Mouse (Mus musculus) embryonic facial prominence, embryonic 14.5 days (tissue): ENCODE measurements around the gene Slc2a9. TPM values are rescaled to one million over a fixed set of nuclear protein-coding genes. Genes with fewer than 3 reads are reported as not detected.

Experiments used
- ATAC-seq: fragments of 200-750 bp; cut with Nextera tagmentation; 2 replicates; pipeline ENCODE4 v1.8.0; 2017; ENCODE audit warnings: low read depth, moderate number of reproducible peaks, moderate TSS enrichment
- DNase-seq: peaks from one replicate; pipeline ENCODE4 v3.0.0-alpha.2; 2015; ENCODE audit warnings: low spot score
- H3K27ac ChIP-seq: fragments of 300-500 bp; sonication (generic); replicated peaks from 2 replicates; pipeline ENCODE4 v1.5.1; 2014; ENCODE audit warnings: low read depth, mild to moderate bottlenecking, low read length, moderate library complexity
- H3K27me3 ChIP-seq: fragments of 300-500 bp; sonication (generic); replicated peaks from 2 replicates; pipeline ENCODE4 v1.6.1; 2014; ENCODE audit warnings: low read length; ENCODE audit not compliant: control insufficient read depth, insufficient read depth
- H3K36me3 ChIP-seq: fragments of 300-500 bp; sonication (generic); 2 replicates; pipeline ENCODE4 v1.6.1; 2014; ENCODE audit warnings: low read length, mixed read lengths; ENCODE audit not compliant: control insufficient read depth, insufficient read depth
- H3K4me1 ChIP-seq: fragments of 300-500 bp; sonication (generic); 2 replicates; pipeline ENCODE4 v1.6.1; 2014; ENCODE audit warnings: antibody characterized with exemption, low read length; ENCODE audit not compliant: control insufficient read depth, insufficient read depth
- H3K4me2 ChIP-seq: fragments of 300-500 bp; sonication (generic); 2 replicates; pipeline ENCODE4 v1.6.1; 2014; ENCODE audit warnings: low read depth, mild to moderate bottlenecking, low read length, moderate library complexity, mixed read lengths
- H3K4me3 ChIP-seq: fragments of 300-500 bp; sonication (generic); 2 replicates; pipeline ENCODE4 v1.5.1; 2014; ENCODE audit warnings: low read depth, mild to moderate bottlenecking, low read length
- H3K9ac ChIP-seq: fragments of 300-500 bp; sonication (generic); 2 replicates; pipeline ENCODE4 v1.6.1; 2014; ENCODE audit warnings: low read depth, mild to moderate bottlenecking, low read length, moderate library complexity, mixed read lengths
- H3K9me3 ChIP-seq: fragments of 300-500 bp; sonication (generic); 2 replicates; pipeline ENCODE4 v1.6.1; 2016; ENCODE audit warnings: low read length; ENCODE audit not compliant: control insufficient read depth
- WGBS: fragments of 180-500 bp; shearing (Covaris S2); extraction: QIAGEN DNeasy Blood & Tissue Kit; methylation state at CpG from one replicate; pipeline ENCODE4 v1.1.7; 2014; 5-methylcytosine and 5-hydroxymethylcytosine counted together
- polyA plus RNA-seq: library from polyadenylated mRNA; unstranded; fragments of >200 nt; fragmentation: Nextera tagmentation; extraction: Ambion mirVana; gene quantifications from 2 replicates; pipeline ENCODE4 v1.2.1, GENCODE M21; 2014

The Slc2a9 gene
- polyA plus RNA-seq, 1 experiment from 2014 or later = 0.56 TPM

DNA sequence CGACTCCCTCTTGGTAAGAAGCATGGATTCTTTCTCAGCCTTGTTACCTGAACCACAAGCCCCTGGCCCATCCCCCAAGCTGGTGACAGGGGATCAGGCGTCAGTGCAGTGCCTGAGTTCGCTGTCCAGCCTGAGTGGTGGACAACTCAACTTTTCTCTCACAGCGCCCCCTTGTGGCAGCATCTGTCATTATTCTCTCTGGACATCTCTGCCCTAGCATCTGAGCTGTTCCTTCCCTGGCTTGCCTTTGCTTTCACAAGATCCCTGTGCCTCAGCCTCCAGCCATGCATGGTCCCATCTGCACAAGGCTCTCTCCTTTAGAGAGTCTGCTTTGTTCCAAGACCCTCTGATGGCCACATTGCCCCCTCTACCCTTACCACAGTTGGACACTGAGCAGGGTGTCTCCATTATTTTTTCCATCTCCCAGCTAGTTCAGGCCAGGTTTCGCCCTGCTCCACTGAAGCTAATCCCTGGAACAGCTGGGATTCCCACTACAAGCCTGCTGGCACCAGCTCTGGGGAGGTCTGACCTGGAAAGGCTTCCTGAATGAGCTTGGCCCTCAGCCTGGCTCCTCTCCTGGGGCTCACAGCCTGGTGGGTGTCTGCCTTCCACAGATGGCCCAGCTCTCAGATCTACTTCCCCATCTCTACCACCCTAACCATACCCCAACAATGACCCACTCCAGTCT lies 32.9 kb downstream of the Slc2a9 start:
- ATAC-seq = peak; percentile 87
- Histone ChIP-seq H3K36me3 (no peaks in the 10 kb centered on the region), H3K4me3 (no peak overlapping the region), H3K27ac (no peak overlapping the region), H3K4me1 (no peaks in the 10 kb centered on the region), H3K4me2 (no peak overlapping the region), H3K9me3 (no peaks in the 10 kb centered on the region), H3K27me3 (no peaks in the 10 kb centered on the region), H3K9ac (no peak overlapping the region)
- 16% methylated on average over 5 of the region's 5 CpGs for WGBS
- DNase-seq = peak; percentile 59

DNA sequence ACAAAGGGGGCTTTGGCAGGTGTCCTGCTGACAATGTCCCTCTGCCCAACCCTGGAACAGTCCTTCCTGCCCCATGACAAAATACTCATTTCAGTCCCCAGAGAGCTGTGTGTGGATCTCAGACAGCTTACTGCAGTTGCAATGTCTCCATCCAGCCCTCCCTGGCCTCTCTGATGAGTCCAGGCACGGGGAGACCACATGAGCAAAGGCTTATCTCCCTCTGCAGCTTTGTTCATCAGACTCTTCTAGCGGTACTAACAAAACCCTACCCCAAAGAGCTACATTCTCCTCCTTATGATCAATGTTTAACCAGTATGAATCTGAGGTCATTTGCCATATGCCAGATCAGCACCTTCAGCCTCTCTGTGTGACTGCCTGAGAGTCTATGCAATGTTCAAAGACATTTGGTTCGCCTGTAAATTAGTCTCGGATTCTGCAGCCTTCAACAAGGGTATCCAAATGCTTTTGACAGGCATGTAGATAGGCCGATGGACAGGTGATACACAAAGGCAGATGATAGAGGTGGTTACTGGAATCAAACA lies 36.3 kb downstream of the Slc2a9 start:
- Histone ChIP-seq H3K4me2 (no peak overlapping the region), H3K36me3 (no peaks in the 10 kb centered on the region)

DNA sequence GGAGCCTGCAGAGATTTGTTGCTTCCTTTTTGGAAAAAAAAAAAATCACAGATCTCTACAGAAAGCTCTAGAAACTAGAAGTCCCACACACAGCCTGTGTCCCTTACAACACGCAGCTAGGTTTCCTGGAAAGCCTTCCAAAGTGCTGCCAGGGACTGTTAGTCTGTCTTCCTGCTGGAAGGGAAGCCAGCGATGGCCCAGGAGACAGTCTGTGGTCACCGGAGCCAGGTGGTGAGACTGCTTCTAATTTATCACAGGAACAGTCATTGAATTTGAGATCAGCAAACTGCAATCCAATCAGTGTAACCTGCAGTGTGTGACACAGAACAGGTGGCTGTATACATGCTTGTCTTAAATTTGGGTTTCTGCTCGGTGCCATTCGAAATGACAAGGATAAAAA lies 41.7 kb downstream of the Slc2a9 start:
- H3K4me1 ChIP-seq = no peaks in the 10 kb centered on the region
- ATAC-seq = no peak
- WGBS = 68% methylated on average over 5 of the region's 5 CpGs

More for the DNA sequence above, 36.3 kb downstream of the Slc2a9 start:
- no peak for DNase-seq
- Histone ChIP-seq H3K27ac (no peak overlapping the region), H3K4me1 (no peaks in the 10 kb centered on the region), H3K4me3 (no peak overlapping the region), H3K9me3 (no peaks in the 10 kb centered on the region), H3K27me3 (no peaks in the 10 kb centered on the region), H3K9ac (no peak overlapping the region)
- no peak for ATAC-seq
- 77% methylated on average over 5 of the region's 5 CpGs for WGBS

DNA sequence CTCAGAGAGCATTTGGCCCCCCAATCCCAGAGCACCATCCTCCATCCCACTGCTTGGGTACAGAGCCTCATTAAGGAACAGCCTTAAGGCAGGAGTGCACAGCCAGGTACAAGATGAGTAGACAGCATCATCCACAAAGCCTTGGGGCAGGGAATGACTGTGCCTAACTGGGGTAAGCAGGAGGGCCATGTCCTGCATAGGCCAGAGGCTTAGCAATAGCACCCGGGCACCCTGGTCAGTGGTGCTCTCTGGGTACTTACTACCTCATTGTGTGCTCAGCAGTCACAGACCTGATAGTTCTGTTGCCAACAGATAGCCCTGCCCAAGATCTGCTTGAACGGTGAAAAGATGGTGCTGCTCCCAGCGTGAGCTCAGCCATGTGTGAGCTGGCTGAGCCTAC lies 52.0 kb downstream of the Slc2a9 start:
- Histone ChIP-seq H3K9me3 (no peaks in the 10 kb centered on the region), H3K4me2 (no peak overlapping the region), H3K27ac (no peak overlapping the region), H3K27me3 (no peaks in the 10 kb centered on the region), H3K9ac (no peak overlapping the region), H3K4me1 (no peaks in the 10 kb centered on the region), H3K36me3 (no peaks in the 10 kb centered on the region), H3K4me3 (no peak overlapping the region)
- ATAC-seq (no peak), DNase-seq (no peak)
- WGBS = 93% methylated on average over 3 of the region's 3 CpGs

More for the DNA sequence above, 41.7 kb downstream of the Slc2a9 start:
- Histone ChIP-seq H3K36me3 (no peaks in the 10 kb centered on the region), H3K9me3 (no peaks in the 10 kb centered on the region), H3K27me3 (no peaks in the 10 kb centered on the region), H3K4me3 (no peak overlapping the region), H3K4me2 (no peak overlapping the region), H3K27ac (no peak overlapping the region), H3K9ac (no peak overlapping the region)
- no peak for DNase-seq

DNA sequence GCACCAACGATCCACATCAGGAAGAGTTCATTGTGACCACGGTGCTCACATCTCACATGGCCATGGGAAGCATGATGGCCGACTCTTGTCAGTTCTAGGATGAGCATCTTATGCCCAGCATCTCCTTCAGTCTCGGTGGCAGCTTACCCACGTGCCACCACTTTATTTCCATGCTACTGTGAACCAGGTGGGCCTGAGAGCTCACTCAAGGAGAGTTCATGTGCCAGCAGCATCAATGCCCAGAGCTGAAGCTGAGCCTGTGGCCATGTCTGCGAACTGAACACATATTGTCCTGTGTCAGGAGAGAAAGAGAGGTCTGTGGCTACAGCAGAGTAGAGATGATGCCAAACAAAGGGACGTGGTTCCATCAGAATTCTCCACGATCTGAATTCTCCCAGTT lies 53.3 kb downstream of the Slc2a9 start:
- WGBS = 88% methylated on average over 8 of the region's 8 CpGs
- Histone ChIP-seq H3K4me2 (no peak overlapping the region), H3K27me3 (no peaks in the 10 kb centered on the region), H3K4me3 (no peak overlapping the region), H3K9me3 (no peaks in the 10 kb centered on the region), H3K9ac (no peak overlapping the region), H3K4me1 (no peaks in the 10 kb centered on the region), H3K36me3 (no peaks in the 10 kb centered on the region), H3K27ac (no peak overlapping the region)
- no peak for DNase-seq
- no peak for ATAC-seq

DNA sequence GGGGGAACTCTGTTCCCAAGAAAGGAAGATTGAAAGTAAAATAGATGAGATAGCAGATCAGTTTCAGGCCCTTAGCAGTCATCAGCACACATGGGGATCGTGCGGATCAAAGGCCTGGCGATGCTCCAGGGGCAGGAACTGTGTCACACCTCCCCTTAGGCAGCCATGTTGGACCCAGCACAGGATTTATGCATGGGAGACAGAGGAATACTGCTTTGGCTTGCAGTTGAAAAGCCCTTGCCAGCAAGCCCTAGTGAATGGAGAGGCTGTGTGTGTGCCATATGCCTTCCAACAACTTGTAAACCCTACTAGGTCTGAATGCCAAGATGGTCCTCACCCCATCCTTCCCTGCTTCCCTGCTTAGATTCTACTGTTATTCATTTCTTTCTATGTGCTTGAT lies 54.8 kb downstream of the Slc2a9 start:
- Histone ChIP-seq H3K4me2 (no peak overlapping the region), H3K9me3 (no peaks in the 10 kb centered on the region), H3K9ac (no peak overlapping the region), H3K27me3 (no peaks in the 10 kb centered on the region), H3K27ac (no peak overlapping the region), H3K36me3 (no peaks in the 10 kb centered on the region), H3K4me1 (no peaks in the 10 kb centered on the region), H3K4me3 (no peak overlapping the region)
- 91% methylated on average over 3 of the region's 3 CpGs for WGBS
- no peak for DNase-seq
- ATAC-seq = no peak

DNA sequence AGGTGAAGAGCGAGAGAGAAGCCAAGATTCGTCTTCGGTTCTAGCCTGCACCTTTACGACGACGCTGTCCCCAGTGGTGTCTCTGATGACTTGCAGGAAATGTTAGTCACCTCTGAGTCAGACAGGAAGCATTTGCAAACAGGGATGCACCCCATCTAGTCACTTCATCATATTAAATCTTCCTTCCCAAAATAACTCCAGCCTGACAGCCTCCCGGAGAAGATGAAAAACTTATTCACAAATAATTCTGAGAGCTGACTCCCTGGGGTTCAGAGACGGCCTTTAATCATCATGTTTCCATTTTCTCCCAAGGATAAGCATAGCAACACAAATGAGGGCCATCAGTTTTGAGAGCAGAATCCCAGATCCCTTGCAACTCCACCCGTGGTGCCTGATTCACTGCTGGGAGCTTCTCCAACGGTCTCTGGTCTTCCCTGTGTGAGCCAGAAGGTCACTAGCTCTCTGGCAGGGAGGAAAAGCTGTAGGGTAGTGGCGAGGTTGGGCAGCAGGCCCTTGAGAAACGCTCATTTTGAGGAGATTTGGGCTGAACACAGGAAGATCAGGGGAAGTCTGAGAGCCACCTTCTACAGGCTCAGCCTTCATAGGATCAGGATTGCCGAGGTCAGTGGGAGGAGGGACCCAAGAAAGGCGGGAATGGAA lies 56.5 kb downstream of the Slc2a9 start:
- H3K9me3 ChIP-seq = no peaks in the 10 kb centered on the region
- no peaks in the 10 kb centered on the region for H3K36me3 ChIP-seq
- no peak overlapping the region for H3K27ac ChIP-seq
- no peaks in the 10 kb centered on the region for H3K4me1 ChIP-seq
- no peak overlapping the region for H3K4me3 ChIP-seq
- DNase-seq (peak; percentile 23), ATAC-seq (no peak)
- no peak overlapping the region for H3K4me2 ChIP-seq
- WGBS = 57% methylated on average over 13 of the region's 14 CpGs
- H3K9ac ChIP-seq = no peak overlapping the region
- H3K27me3 ChIP-seq = no peaks in the 10 kb centered on the region

DNA sequence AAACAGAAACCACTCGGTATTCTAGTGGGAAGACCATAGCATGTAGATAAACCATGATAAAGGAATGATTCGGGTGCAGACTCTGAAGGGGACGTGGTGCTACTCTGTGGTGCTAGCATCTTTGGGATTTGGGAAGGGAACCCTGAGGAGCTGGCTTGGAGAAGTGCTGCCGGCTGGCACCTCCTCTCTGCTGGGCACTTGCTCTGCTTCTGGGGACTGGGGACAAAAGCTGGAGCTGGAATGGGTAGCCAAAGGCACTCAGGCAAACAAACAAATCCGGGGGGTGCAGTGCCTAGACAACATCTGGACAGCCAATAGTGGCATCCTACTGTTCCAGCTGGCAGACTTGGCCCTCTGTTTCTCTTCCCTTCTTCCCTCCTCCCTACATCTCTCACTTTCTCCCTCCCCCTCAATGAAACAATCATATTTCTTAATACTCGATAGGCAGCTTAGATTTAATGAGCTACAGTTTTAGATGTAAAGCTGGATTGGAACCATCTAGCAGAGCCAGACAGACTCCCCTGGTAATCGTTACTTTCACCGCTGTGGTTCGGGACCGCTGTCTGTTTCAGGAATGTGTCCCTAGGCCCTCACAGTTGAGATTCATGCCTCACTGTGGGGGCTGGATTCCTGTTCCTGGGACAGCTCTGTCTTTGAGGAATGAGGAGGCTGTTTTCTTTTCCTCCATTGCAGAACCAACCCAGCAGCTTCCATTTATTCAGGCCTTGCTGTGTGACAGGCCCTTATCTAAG lies 61.7 kb downstream of the Slc2a9 start:
- Histone ChIP-seq H3K27me3 (no peaks in the 10 kb centered on the region), H3K36me3 (no peaks in the 10 kb centered on the region), H3K4me2 (no peak overlapping the region), H3K9ac (no peak overlapping the region), H3K27ac (no peak overlapping the region), H3K4me1 (no peaks in the 10 kb centered on the region), H3K9me3 (no peaks in the 10 kb centered on the region), H3K4me3 (no peak overlapping the region)
- 63% methylated on average over 10 of the region's 10 CpGs for WGBS
- DNase-seq (no peak), ATAC-seq (no peak)
